Mouse (Mus musculus) right cerebral cortex, postnatal 4 days (tissue): ENCODE data around the gene Myl7.
"Not testable (repeated sequence)": the region's sequence is repeated elsewhere in the genome, so short reads cannot be mapped to it uniquely, and the experiment has no call there.

Experiments
- DNase-seq: peaks from one replicate; pipeline ENCODE4 v3.0.0-alpha.2; 2022

Myl7 gene

GRCm38 (mm10) chr11:5898531-5898930 lies at the start of gene Myl7:
Gene Myl7 (minus strand): TSS chr11:5898782.
- no peak for DNase-seq

GRCm38 (mm10) chr11:5947796-5948195 lies 49.2 kb upstream of the Myl7 start:
- no peak for DNase-seq

- DNase-seq, result no peak
Measured at GRCm38 (mm10) chr11:5945096-5945495, 46.5 kb upstream of the Myl7 start.

DNA sequence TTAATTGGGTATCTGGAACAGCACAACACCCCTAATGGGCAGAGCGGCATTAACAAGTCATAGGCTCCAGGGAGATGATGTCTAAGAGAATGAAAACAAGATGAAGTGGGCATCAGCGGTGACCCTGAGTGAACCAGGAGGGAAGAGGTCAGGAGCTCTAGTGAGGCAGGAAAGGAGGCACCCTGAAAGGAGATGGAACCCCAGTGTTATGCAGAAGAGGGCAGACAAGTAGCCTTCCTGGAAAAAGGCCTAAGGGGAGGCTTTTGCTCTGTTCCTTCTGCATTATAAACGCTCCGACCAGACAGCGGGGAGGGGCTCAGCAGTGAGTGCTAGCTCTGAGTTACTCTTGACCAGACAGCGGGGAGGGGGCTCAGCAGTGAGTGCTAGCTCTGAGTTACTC lies 44.4 kb upstream of the Myl7 start:
- no peak for DNase-seq

GRCm38 (mm10) chr11:5934531-5934930 lies 35.9 kb upstream of the Myl7 start:
- not testable (repeated sequence) for DNase-seq

DNA sequence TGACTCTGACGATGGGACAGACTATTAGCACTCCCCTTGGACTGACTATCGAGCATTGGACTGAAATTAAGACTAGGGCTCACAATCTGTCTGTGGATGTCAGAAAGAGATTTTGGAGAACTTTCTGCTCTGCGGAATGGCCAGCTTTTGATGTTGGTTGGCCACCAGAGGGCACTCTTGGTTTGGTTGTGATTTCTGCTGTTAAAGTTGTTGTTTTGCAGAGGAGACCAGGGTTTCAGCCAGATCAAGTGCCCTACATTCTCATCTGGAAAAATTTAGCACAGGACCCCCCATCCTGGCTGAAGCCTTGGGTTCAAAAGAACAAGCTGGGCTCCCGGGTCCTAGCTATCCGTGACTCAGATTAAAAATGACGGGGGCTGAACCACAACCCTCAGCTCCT lies 33.4 kb upstream of the Myl7 start:
- peak; percentile 69 for DNase-seq

- no peak for DNase-seq
Measured at GRCm38 (mm10) chr11:5930578-5930977, 32.0 kb upstream of the Myl7 start.

DNA sequence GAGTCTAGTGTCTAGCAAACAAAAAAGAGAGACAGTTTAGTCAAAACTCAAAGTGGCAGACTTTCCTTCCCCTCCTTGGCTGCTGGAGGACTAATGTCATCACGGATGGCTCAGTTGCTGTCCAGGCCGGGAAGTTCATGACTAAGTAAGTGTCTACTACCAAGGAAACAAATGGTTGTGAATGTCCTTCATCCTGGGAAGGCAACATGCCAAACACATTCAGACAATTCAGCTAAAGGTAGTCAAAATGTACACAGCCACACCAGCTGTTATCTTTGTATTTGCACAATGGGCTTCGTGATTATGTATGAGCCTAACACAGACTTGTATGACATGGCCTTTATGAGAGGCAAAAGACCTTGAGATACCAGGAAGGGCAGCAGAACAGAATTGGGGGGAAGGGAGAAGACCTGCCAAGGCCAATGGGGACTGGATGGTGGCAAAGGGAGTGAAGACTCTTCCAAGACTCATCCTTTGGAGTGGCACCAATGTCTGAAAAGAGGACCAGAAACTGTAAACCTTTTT lies 28.2 kb upstream of the Myl7 start:
- no peak for DNase-seq

GRCm38 (mm10) chr11:5924699-5925098 lies 26.1 kb upstream of the Myl7 start:
- DNase-seq, result no peak

GRCm38 (mm10) chr11:5920323-5920960 lies 21.9 kb upstream of the Myl7 start:
- DNase-seq, result no peak

- DNase-seq, result no peak
Measured at GRCm38 (mm10) chr11:5919606-5920005, 21.0 kb upstream of the Myl7 start.

GRCm38 (mm10) chr11:5918111-5918510 lies 19.5 kb upstream of the Myl7 start:
- DNase-seq, result no peak

DNA sequence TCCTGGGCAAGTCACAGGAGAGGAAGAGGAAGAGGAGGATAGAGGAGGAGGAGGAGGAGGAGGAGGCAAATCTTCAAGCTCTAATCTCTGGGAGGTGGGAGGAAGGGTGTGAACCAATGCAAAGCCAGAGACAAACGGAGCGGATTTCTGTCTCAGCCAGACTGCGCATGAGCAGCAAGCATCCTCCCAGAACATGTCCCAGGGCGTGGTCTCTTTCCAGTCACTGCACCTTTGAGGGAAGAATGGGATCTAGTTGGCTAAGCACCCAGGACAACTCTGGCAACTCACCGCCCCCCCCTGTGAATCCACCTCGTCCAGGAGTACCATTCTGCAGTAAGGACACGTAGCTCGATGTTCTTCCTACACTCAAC lies 17.6 kb upstream of the Myl7 start:
- DNase-seq, result no peak

DNA sequence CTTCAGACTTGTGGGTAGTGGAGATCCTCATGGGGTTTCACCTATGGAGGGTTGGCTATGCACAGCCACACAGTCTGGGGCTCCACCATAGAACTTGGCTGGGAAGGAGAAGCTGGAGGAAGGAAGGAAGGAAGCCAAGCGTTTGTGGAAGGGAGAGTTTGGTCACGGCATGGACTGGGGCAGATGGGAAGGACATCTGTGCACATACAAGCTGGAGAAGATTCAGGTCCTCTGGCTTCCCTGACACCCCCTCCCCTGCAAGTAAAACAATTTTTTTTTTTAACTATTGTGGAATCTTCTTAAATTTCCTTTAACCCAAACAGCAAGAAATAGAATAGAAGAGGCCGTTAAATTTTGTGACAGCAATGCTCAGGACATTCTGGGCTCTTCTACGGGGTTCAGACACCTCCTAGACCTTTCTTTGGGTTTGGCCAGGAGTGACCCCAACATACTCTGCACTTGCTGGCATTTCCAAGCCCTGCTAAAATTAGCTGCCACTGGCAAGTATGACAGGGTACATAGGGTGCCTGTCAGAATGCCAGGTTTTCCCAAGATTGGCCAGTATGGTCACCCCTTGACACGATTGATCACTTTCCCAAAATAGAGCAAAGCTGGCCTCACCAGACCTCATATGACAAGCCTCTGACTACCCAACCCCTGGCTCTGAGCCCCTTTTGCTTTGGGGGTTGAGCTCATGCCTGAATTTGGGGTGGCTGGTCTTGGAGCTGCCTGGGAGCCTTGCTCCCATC lies 17.0 kb upstream of the Myl7 start:
- DNase-seq, result no peak

GRCm38 (mm10) chr11:5914940-5915339 lies 16.4 kb upstream of the Myl7 start:
- no peak for DNase-seq

DNA sequence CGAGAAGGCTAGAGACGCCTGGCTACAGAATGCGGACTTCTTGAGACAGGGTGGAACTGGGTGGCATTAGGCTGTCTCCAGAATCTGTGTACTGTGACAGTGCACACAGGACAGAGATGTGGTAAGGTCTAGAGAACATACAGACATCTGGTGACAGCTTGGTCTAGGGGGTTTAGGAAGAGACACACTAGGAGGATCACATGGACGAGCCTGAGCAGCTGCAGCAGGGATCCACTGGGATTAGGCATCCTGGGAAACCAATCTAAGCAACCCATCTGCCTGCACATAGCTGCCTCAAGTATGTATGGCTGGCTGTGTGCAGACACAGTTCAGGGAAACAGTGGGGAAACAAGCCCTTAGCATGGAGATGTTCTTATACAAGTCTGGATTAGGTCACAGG lies 15.4 kb upstream of the Myl7 start:
- no peak for DNase-seq

DNA sequence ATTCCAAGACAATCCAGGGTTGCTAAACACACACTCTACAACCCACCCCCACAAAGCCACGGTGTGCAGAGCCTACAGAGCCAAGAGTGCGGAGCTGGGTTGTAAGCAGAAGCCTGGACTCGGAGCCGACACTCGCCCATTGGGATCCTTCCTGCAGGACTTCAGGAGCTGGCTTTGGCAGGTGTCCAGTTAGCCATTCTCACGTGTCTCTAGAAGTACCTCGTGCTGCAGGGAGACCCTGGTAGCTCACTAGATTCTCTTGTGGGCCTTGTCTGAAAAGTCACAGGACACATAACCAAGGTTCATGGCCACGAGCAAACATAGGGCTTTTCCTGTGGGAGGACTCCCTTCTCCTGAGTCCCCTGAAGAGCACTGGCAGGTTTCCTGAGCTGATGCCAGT lies 14.7 kb upstream of the Myl7 start:
- DNase-seq, result no peak

- DNase-seq, result peak; percentile 41
Measured at GRCm38 (mm10) chr11:5912635-5913034, 14.1 kb upstream of the Myl7 start.

DNA sequence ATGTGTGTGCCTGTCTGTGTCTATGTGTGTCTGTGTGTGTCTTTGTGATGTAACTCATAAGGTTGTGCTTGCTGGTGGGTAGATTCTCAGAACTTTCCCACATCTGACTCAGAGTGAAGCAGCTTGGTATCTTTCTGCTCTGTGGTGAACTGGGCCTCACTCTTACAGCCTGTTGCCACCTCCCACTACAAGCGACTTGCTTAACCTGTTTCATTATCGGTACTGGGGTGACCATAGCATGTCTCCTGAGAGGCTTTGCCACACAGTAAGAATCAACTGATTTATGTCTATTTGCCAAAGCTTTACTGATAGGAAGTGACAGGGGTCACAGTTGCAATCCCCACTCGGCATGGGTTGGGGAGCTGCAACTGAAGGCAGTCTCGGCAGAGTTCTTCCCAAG lies 10.1 kb upstream of the Myl7 start:
- DNase-seq, result no peak

- DNase-seq, result no peak
Measured at GRCm38 (mm10) chr11:5907096-5907495, 8.5 kb upstream of the Myl7 start.

DNA sequence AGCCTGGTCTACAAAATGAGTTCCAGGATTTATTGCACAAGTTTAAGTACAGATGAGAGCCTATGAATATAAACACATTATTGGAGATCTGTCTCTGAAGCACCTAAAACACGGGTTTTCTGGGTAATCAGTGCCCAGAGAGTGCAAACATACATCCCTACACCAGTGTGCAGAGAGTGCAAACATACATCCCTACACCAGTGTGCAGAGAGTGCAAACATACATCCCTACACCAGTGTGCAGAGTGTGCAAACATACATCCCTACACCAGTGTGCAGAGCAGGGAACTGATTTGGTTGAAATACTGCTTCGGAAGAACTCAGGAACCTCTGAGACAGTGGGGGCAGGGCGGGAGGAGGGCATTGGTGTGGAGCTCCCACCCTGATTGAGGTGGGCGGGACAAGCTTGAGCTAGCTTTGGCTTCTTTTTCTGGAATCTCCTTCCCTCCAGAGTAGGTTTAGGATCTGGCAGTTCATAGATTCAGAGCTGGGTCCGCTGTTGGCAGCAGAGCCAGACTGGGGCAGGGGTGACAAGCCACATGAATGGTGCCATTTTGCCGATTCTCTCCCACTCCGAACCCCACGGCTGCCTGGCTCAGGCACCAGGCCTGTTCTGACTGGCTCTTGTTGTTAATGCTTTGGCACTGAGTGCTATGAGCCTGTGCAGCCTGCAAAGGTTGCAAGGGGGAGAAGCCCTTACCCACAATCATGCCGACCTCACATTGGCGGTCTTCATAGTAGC lies 7.4 kb upstream of the Myl7 start:
- DNase-seq, result no peak

DNA sequence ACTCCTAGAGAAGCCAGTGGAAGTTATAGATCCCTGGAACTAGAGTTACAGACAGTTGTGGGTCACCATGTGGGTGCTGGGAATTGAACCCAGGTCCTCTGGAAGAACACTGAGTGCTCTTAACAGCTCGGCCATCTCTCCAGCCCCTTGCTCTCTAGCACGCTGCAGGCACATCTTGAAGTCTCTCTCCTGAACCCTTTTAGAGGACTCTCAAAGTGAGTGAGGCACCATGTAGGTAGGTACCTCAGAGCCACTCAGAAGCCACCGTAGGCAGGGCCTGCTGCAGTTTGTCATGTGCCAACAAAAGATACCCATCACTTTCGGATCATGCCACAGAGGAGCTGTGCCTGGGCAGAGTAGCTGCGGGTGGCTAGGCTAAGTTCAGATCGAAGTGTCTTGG lies 6.3 kb upstream of the Myl7 start:
- DNase-seq, result no peak

DNA sequence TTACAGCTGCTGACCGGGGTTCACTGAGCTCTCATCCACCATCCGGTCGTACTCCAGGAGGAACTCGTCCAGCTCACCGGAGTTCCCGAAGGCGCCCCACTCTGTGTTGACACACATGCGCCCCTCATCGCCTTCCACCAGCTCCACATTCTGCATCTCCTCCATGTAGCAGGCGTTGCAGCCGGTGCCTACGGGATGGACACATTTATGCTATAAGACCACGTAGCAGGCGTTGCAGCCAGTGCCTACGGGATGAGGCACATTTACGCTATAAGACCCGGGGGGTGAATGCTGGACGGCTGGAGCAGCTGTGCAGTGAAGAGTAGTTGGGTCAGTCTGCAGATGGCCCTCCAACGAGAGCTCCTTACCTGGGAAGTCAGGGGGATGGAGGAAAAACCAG lies 5.8 kb upstream of the Myl7 start:
- DNase-seq, result no peak

GRCm38 (mm10) chr11:5903844-5904243 lies 5.3 kb upstream of the Myl7 start:
- no peak for DNase-seq
